Mouse (Mus musculus) lung, postnatal 0 days (tissue): Measurements from ENCODE around the gene Zfp954.
A peak's percentile ranks its signal among the peaks of the same experiment; 100 is the strongest.

ENCODE experiments used
- CTCF ChIP-seq: IDR thresholded peaks from 2 replicates; pipeline ENCODE4 v1.5.1; 2016; ENCODE audit warnings: antibody characterized with exemption, mild to moderate bottlenecking
- EP300 ChIP-seq: IDR thresholded peaks from 2 replicates; pipeline ENCODE4 v1.6.1; 2016; ENCODE audit warnings: antibody characterized with exemption, mild to moderate bottlenecking, control low read depth

DNA sequence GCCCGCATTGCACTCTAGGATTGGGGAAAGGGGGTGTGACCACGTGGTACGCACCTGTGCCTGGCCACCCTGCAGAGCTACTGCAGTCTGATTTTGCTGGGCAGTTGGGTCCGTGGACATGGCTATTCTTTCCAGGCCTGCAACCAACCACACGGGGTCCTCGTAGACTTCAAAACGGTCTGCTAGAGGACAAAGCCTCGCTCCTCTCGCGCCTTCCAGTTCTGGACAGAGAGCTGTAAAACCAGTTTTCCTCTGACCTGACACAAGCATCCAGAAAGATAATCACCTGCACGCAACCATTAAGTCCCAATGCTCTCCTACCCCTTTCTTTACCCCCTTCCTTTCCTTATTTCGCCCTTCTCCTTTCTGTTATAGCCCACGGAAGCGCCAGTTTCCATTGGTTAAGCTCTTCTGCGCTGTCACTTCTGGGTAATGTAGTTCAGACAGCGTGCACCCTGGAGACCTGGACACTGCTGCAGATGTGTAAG lies 15.1 kb upstream of the Zfp954 start, which contains the start of gene Zfp773:
- peak; percentile 65 for TF ChIP-seq CTCF
- TF ChIP-seq EP300: no peak
